Mouse (Mus musculus): ENCODE results near the gene Galc. TPM values are rescaled to one million over a fixed set of nuclear protein-coding genes. Genes with fewer than 3 reads are reported as not detected.

The Galc gene
- polyA plus RNA-seq, 1 experiment from 2014 or later: 7.5 TPM

GRCm38 (mm10) chr12:98213791-98214190 lies 45.5 kb downstream of the Galc start:
- Histone ChIP-seq H3K27me3 (replicated peaks; ENCODE audit: control insufficient read depth, insufficient read depth, low read length) (no peaks in the 10 kb centered on the region), H3K36me3 (ENCODE audit: control insufficient read depth, insufficient read depth, low read length) (no peaks in the 10 kb centered on the region), H3K9ac (ENCODE audit: low read depth, low read length) (no peak overlapping the region), H3K4me2 (ENCODE audit: low read depth, low read length) (no peak overlapping the region), H3K4me1 (ENCODE audit: control insufficient read depth, insufficient read depth, low read length) (no peaks in the 10 kb centered on the region), H3K27ac (replicated peaks; ENCODE audit: low read depth, low read length) (no peak overlapping the region), H3K4me3 (ENCODE audit: low read depth, low read length) (no peak overlapping the region), H3K9me3 (ENCODE audit: control insufficient read depth, low read length) (no peaks in the 10 kb centered on the region)
- DNase-seq (ENCODE audit: low spot score) (no peak), ATAC-seq (ENCODE audit: low read depth) (no peak)
- 89% methylated on average over 7 of the region's 7 CpGs for WGBS

GRCm38 (mm10) chr12:98213332-98213731 lies 45.9 kb downstream of the Galc start:
- DNase-seq (ENCODE audit: low spot score) (no peak), ATAC-seq (ENCODE audit: low read depth) (no peak)
- no peaks in the 10 kb centered on the region for H3K36me3 ChIP-seq (ENCODE audit: control insufficient read depth, insufficient read depth, low read length)
- H3K4me1 ChIP-seq (ENCODE audit: control insufficient read depth, insufficient read depth, low read length): no peaks in the 10 kb centered on the region
- no peak overlapping the region for H3K9ac ChIP-seq (ENCODE audit: low read depth, low read length)
- H3K27me3 ChIP-seq (replicated peaks; ENCODE audit: control insufficient read depth, insufficient read depth, low read length): no peaks in the 10 kb centered on the region
- 97% methylated on average over 7 of the region's 7 CpGs for WGBS
- H3K9me3 ChIP-seq (ENCODE audit: control insufficient read depth, low read length): no peaks in the 10 kb centered on the region
- no peak overlapping the region for H3K4me2 ChIP-seq (ENCODE audit: low read depth, low read length)
- H3K27ac ChIP-seq (replicated peaks; ENCODE audit: low read depth, low read length): no peak overlapping the region
- no peak overlapping the region for H3K4me3 ChIP-seq (ENCODE audit: low read depth, low read length)

GRCm38 (mm10) chr12:98212457-98213175 lies 46.6 kb downstream of the Galc start:
- Histone ChIP-seq H3K36me3 (ENCODE audit: control insufficient read depth, insufficient read depth, low read length) (no peaks in the 10 kb centered on the region), H3K4me2 (ENCODE audit: low read depth, low read length) (no peak overlapping the region), H3K9me3 (ENCODE audit: control insufficient read depth, low read length) (no peaks in the 10 kb centered on the region), H3K27ac (replicated peaks; ENCODE audit: low read depth, low read length) (no peak overlapping the region), H3K9ac (ENCODE audit: low read depth, low read length) (no peak overlapping the region), H3K4me1 (ENCODE audit: control insufficient read depth, insufficient read depth, low read length) (no peaks in the 10 kb centered on the region), H3K27me3 (replicated peaks; ENCODE audit: control insufficient read depth, insufficient read depth, low read length) (no peaks in the 10 kb centered on the region), H3K4me3 (ENCODE audit: low read depth, low read length) (no peak overlapping the region)
- WGBS: 79% methylated on average over 13 of the region's 13 CpGs
- ATAC-seq (ENCODE audit: low read depth): peak; percentile 61; the same call in 1 of the 2 replicates
- peak; percentile 58 for DNase-seq (ENCODE audit: low spot score)

- no peak overlapping the region for H3K4me2 ChIP-seq (ENCODE audit: low read depth, low read length)
- 89% methylated on average over 6 of the region's 6 CpGs for WGBS
- H3K27me3 ChIP-seq (replicated peaks; ENCODE audit: control insufficient read depth, insufficient read depth, low read length): no peaks in the 10 kb centered on the region
- ATAC-seq (ENCODE audit: low read depth) (no peak), DNase-seq (ENCODE audit: low spot score) (no peak)
- H3K4me1 ChIP-seq (ENCODE audit: control insufficient read depth, insufficient read depth, low read length): no peaks in the 10 kb centered on the region
- no peaks in the 10 kb centered on the region for H3K9me3 ChIP-seq (ENCODE audit: control insufficient read depth, low read length)
- H3K27ac ChIP-seq (replicated peaks; ENCODE audit: low read depth, low read length): no peak overlapping the region
- no peak overlapping the region for H3K9ac ChIP-seq (ENCODE audit: low read depth, low read length)
- no peak overlapping the region for H3K4me3 ChIP-seq (ENCODE audit: low read depth, low read length)
- no peaks in the 10 kb centered on the region for H3K36me3 ChIP-seq (ENCODE audit: control insufficient read depth, insufficient read depth, low read length)
Observed at GRCm38 (mm10) chr12:98210495-98210894, 48.8 kb downstream of the Galc start.

- 90% methylated on average over 10 of the region's 10 CpGs for WGBS
- ATAC-seq (ENCODE audit: low read depth) (no peak), DNase-seq (ENCODE audit: low spot score) (no peak)
Observed at GRCm38 (mm10) chr12:98208104-98208503, 51.2 kb downstream of the Galc start.

GRCm38 (mm10) chr12:98205450-98206051 lies 53.7 kb downstream of the Galc start:
- no peak for ATAC-seq (ENCODE audit: low read depth)
- no peak overlapping the region for H3K27ac ChIP-seq (replicated peaks; ENCODE audit: low read depth, low read length)
- no peaks in the 10 kb centered on the region for H3K9me3 ChIP-seq (ENCODE audit: control insufficient read depth, low read length)
- no peaks in the 10 kb centered on the region for H3K36me3 ChIP-seq (ENCODE audit: control insufficient read depth, insufficient read depth, low read length)
- H3K4me1 ChIP-seq (ENCODE audit: control insufficient read depth, insufficient read depth, low read length): no peaks in the 10 kb centered on the region
- no peak overlapping the region for H3K9ac ChIP-seq (ENCODE audit: low read depth, low read length)
- H3K4me3 ChIP-seq (ENCODE audit: low read depth, low read length): no peak overlapping the region
- H3K4me2 ChIP-seq (ENCODE audit: low read depth, low read length): no peak overlapping the region
- DNase-seq (ENCODE audit: low spot score): no peak
- no peaks in the 10 kb centered on the region for H3K27me3 ChIP-seq (replicated peaks; ENCODE audit: control insufficient read depth, insufficient read depth, low read length)
- whole genome bisulfite sequencing: 70% methylated on average over 4 of the region's 4 CpGs

More at GRCm38 (mm10) chr12:98208104-98208503, 51.2 kb downstream of the Galc start:
- H3K4me3 ChIP-seq (ENCODE audit: low read depth, low read length): no peak overlapping the region
- H3K4me1 ChIP-seq (ENCODE audit: control insufficient read depth, insufficient read depth, low read length): no peaks in the 10 kb centered on the region
- no peak overlapping the region for H3K4me2 ChIP-seq (ENCODE audit: low read depth, low read length)
- no peaks in the 10 kb centered on the region for H3K9me3 ChIP-seq (ENCODE audit: control insufficient read depth, low read length)
- H3K27ac ChIP-seq (replicated peaks; ENCODE audit: low read depth, low read length): no peak overlapping the region
- H3K9ac ChIP-seq (ENCODE audit: low read depth, low read length): no peak overlapping the region
- H3K36me3 ChIP-seq (ENCODE audit: control insufficient read depth, insufficient read depth, low read length): no peaks in the 10 kb centered on the region
- H3K27me3 ChIP-seq (replicated peaks; ENCODE audit: control insufficient read depth, insufficient read depth, low read length): no peaks in the 10 kb centered on the region

- no peaks in the 10 kb centered on the region for H3K27me3 ChIP-seq (replicated peaks; ENCODE audit: control insufficient read depth, insufficient read depth, low read length)
- WGBS: 24% methylated on average over 1 of the region's 1 CpGs
- ATAC-seq (ENCODE audit: low read depth): peak; percentile 39; the same call in 1 of the 2 replicates
Observed at GRCm38 (mm10) chr12:98197401-98197800, 61.9 kb downstream of the Galc start.

GRCm38 (mm10) chr12:98190201-98190600 lies 69.1 kb downstream of the Galc start:
- H3K27me3 ChIP-seq (replicated peaks; ENCODE audit: control insufficient read depth, insufficient read depth, low read length): no peaks in the 10 kb centered on the region
- H3K4me1 ChIP-seq (ENCODE audit: control insufficient read depth, insufficient read depth, low read length): no peaks in the 10 kb centered on the region
- DNase-seq (ENCODE audit: low spot score) (no peak), ATAC-seq (ENCODE audit: low read depth) (no peak)
- no peaks in the 10 kb centered on the region for H3K9me3 ChIP-seq (ENCODE audit: control insufficient read depth, low read length)
- H3K4me3 ChIP-seq (ENCODE audit: low read depth, low read length): no peak overlapping the region
- no peak overlapping the region for H3K4me2 ChIP-seq (ENCODE audit: low read depth, low read length)
- H3K9ac ChIP-seq (ENCODE audit: low read depth, low read length): no peak overlapping the region
- 83% methylated on average over 1 of the region's 1 CpGs for WGBS
- H3K36me3 ChIP-seq (ENCODE audit: control insufficient read depth, insufficient read depth, low read length): no peaks in the 10 kb centered on the region
- H3K27ac ChIP-seq (replicated peaks; ENCODE audit: low read depth, low read length): no peak overlapping the region

More at GRCm38 (mm10) chr12:98197401-98197800, 61.9 kb downstream of the Galc start:
- H3K36me3 ChIP-seq (ENCODE audit: control insufficient read depth, insufficient read depth, low read length): no peaks in the 10 kb centered on the region
- H3K27ac ChIP-seq (replicated peaks; ENCODE audit: low read depth, low read length): no peak overlapping the region
- no peaks in the 10 kb centered on the region for H3K4me1 ChIP-seq (ENCODE audit: control insufficient read depth, insufficient read depth, low read length)
- no peak overlapping the region for H3K9ac ChIP-seq (ENCODE audit: low read depth, low read length)
- H3K4me2 ChIP-seq (ENCODE audit: low read depth, low read length): no peak overlapping the region
- H3K9me3 ChIP-seq (ENCODE audit: control insufficient read depth, low read length): no peaks in the 10 kb centered on the region
- H3K4me3 ChIP-seq (ENCODE audit: low read depth, low read length): no peak overlapping the region
- DNase-seq (ENCODE audit: low spot score): peak; percentile 62

- H3K4me2 ChIP-seq (ENCODE audit: low read depth, low read length): no peak overlapping the region
- ATAC-seq (ENCODE audit: low read depth) (no peak), DNase-seq (ENCODE audit: low spot score) (no peak)
- WGBS: 78% methylated on average over 9 of the region's 9 CpGs
- H3K36me3 ChIP-seq (ENCODE audit: control insufficient read depth, insufficient read depth, low read length): no peaks in the 10 kb centered on the region
- no peaks in the 10 kb centered on the region for H3K4me1 ChIP-seq (ENCODE audit: control insufficient read depth, insufficient read depth, low read length)
- H3K27me3 ChIP-seq (replicated peaks; ENCODE audit: control insufficient read depth, insufficient read depth, low read length): no peaks in the 10 kb centered on the region
- no peak overlapping the region for H3K4me3 ChIP-seq (ENCODE audit: low read depth, low read length)
- no peak overlapping the region for H3K27ac ChIP-seq (replicated peaks; ENCODE audit: low read depth, low read length)
- no peaks in the 10 kb centered on the region for H3K9me3 ChIP-seq (ENCODE audit: control insufficient read depth, low read length)
- H3K9ac ChIP-seq (ENCODE audit: low read depth, low read length): no peak overlapping the region
Observed at GRCm38 (mm10) chr12:98189096-98189495, 70.2 kb downstream of the Galc start.

Data from embryonic facial prominence, embryonic 14.5 days (tissue).